Mouse (Mus musculus) forebrain, embryonic 16.5 days (tissue): ENCODE data around the gene Ttc28. TPM values are rescaled to one million over a fixed set of nuclear protein-coding genes. Genes with fewer than 3 reads are reported as not detected.

Experiments
- ATAC-seq: fragments of 200-750 bp; cut with Nextera tagmentation; 2 replicates; pipeline ENCODE4 v1.8.0; 2017; ENCODE audit warnings: mild to moderate bottlenecking, moderate library complexity
- H3K27ac ChIP-seq: fragments of 300-500 bp; sonication (generic); 2 replicates; pipeline ENCODE4 v1.5.1; 2014; ENCODE audit warnings: low read length, control low read depth
- H3K27me3 ChIP-seq: fragments of 300-500 bp; sonication (generic); replicated peaks from 2 replicates; pipeline ENCODE4 v1.6.1; 2014; ENCODE audit warnings: low read length; ENCODE audit not compliant: control insufficient read depth, insufficient read depth
- H3K36me3 ChIP-seq: fragments of 300-500 bp; sonication (generic); 2 replicates; pipeline ENCODE4 v1.6.1; 2014; ENCODE audit not compliant: control insufficient read depth, insufficient read depth
- H3K4me1 ChIP-seq: fragments of 300-500 bp; sonication (generic); replicated peaks from 2 replicates; pipeline ENCODE4 v1.6.1; 2014; ENCODE audit warnings: low read length; ENCODE audit not compliant: control insufficient read depth, insufficient read depth
- H3K4me2 ChIP-seq: fragments of 300-500 bp; sonication (generic); 2 replicates; pipeline ENCODE4 v1.6.1; 2014; ENCODE audit warnings: mild to moderate bottlenecking, low read length, control low read depth
- H3K4me3 ChIP-seq: fragments of 300-500 bp; sonication (generic); replicated peaks from 2 replicates; pipeline ENCODE4 v1.5.1; 2014; ENCODE audit warnings: mild to moderate bottlenecking, low read length, control low read depth
- H3K9ac ChIP-seq: fragments of 300-500 bp; sonication (generic); replicated peaks from 2 replicates; pipeline ENCODE4 v1.6.1; 2014; ENCODE audit warnings: low read depth, low read length, control low read depth
- H3K9me3 ChIP-seq: fragments of 300-500 bp; sonication (generic); 2 replicates; pipeline ENCODE4 v1.6.1; 2016; ENCODE audit warnings: low read length; ENCODE audit not compliant: control insufficient read depth
- WGBS: fragments of 180-500 bp; shearing (Covaris S2); extraction: QIAGEN DNeasy Blood & Tissue Kit; methylation state at CpG from one replicate; pipeline ENCODE4 v1.1.7; 2014; 5-methylcytosine and 5-hydroxymethylcytosine counted together
- polyA plus RNA-seq: library from polyadenylated mRNA; unstranded; fragments of >200 nt; fragmentation: Nextera tagmentation; extraction: Ambion mirVana; gene quantifications from 2 replicates; pipeline ENCODE4 v1.2.1, GENCODE M21; 2015

The Ttc28 gene
- polyA plus RNA-seq, 1 experiment from 2014 or later: 40.5 TPM

DNA sequence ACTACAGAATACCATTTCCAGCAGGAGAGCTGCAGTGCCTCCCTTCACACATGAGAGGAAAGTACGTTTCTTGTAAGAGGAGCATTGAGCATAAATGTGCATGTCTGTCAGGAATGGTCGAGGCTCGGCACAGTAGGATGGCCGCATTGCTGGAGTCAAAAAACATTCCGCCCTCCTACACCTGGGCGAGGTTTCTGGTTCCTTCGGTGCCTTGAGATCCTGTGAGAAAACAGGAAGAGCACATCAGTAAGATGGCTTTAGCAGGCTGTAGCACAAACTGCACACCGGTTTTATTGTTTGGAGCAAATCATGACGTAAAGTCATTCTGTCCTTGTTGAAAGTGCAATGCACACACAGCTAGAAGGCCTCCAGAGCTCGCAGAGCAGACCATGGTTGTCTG lies 235.0 kb downstream of the Ttc28 start:
- Histone ChIP-seq H3K9me3 (no peaks in the 10 kb centered on the region), H3K36me3 (no peaks in the 10 kb centered on the region; the same call in 1 of the 2 replicates), H3K27ac (no peak overlapping the region), H3K27me3 (no peaks in the 10 kb centered on the region), H3K9ac (no peak overlapping the region), H3K4me1 (peaks cover 5% of the 10 kb centered on the region), H3K4me3 (no peak overlapping the region), H3K4me2 (no peak overlapping the region)
- no peak for ATAC-seq
- WGBS: 88% methylated on average over 10 of the region's 10 CpGs

DNA sequence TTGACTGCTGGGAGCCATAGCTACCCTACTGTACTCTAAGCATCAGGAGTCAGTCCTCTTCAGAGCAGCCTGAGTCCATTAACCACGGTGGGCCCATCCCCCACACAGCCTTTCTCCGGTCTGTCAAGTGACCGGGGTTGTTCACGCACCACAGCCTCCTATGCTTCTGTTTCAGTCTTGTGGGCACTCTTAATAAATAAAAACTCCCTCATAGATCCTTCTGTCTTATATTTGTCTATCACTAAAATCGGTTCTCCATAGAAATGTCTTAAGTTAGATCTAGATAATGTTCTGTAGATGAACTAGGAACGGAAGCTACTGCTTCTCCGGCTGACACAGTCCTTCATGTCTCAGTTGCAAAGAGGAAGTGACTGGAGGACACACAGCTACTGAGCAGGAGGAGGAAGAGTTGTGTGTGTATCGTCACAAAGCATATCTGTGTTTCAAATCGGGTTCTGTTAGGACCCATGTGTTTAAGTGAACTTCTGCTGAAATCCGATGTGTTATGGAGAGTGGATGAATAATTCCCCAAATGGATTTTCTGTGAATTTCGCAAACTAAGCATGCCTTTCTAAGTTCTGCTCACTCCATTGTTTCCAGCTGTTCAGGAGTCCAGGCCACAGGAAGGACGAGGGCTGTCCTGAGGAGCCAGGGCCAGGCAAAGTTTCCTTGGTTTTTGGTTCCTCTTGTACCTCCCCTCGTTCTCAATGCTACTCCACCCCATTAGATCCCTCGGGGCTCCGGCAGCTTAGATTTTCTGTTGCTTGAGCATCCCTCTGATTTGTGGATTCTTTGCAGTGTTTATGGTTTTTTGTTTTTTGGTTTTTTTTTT lies 236.1 kb downstream of the Ttc28 start:
- whole genome bisulfite sequencing: 73% methylated on average over 15 of the region's 15 CpGs

GRCm38 (mm10) chr5:111119805-111120204 lies 240.2 kb downstream of the Ttc28 start:
- no peak overlapping the region; the same call in 1 of the 2 replicates for H3K27ac ChIP-seq
- H3K4me1 ChIP-seq: peaks cover 48% of the 10 kb centered on the region
- WGBS: 57% methylated on average over 3 of the region's 3 CpGs
- H3K9ac ChIP-seq: no peak overlapping the region
- no peaks in the 10 kb centered on the region for H3K27me3 ChIP-seq
- H3K9me3 ChIP-seq: no peaks in the 10 kb centered on the region
- no peak overlapping the region for H3K4me3 ChIP-seq
- no peak overlapping the region for H3K4me2 ChIP-seq
- no peak for ATAC-seq
- no peaks in the 10 kb centered on the region for H3K36me3 ChIP-seq

More for the DNA sequence above, 236.1 kb downstream of the Ttc28 start:
- H3K9ac ChIP-seq: no peak overlapping the region
- H3K27me3 ChIP-seq: no peaks in the 10 kb centered on the region
- no peaks in the 10 kb centered on the region for H3K9me3 ChIP-seq
- no peak for ATAC-seq
- H3K4me2 ChIP-seq: no peak overlapping the region
- no peak overlapping the region for H3K4me3 ChIP-seq
- no peak overlapping the region for H3K27ac ChIP-seq
- H3K4me1 ChIP-seq: peaks cover 16% of the 10 kb centered on the region
- H3K36me3 ChIP-seq: no peaks in the 10 kb centered on the region; the same call in 1 of the 2 replicates

DNA sequence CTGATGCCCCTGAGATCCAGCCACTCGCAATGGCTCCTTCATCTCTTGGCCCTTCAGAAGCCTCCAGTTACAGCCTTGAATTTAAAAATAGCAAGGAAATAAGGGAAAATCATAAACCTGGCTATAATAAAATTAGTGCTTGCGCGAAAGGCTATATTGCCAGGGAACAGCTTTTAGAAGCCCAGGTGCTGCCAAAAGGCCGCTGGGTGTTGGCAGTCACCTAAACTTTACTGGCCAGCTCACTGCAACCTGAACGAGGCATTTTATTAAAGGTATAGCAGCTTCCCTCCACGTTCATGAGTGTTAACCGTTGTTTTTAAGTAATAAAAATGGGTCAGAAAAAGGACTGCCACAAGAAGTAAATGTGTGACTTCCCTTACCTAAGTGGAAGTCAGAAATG lies 240.7 kb downstream of the Ttc28 start:
- Histone ChIP-seq H3K9ac (no peak overlapping the region), H3K27ac (peak overlapping the region; percentile 11), H3K27me3 (no peaks in the 10 kb centered on the region), H3K4me2 (no peak overlapping the region), H3K4me3 (no peak overlapping the region), H3K9me3 (no peaks in the 10 kb centered on the region), H3K4me1 (peaks cover 48% of the 10 kb centered on the region), H3K36me3 (no peaks in the 10 kb centered on the region)
- 49% methylated on average over 7 of the region's 7 CpGs for WGBS
- no peak for ATAC-seq

GRCm38 (mm10) chr5:111120705-111121420 lies 241.3 kb downstream of the Ttc28 start:
- H3K36me3 ChIP-seq: no peaks in the 10 kb centered on the region
- WGBS: 15% methylated on average over 10 of the region's 10 CpGs
- peak overlapping the region; percentile 11 for H3K27ac ChIP-seq
- H3K9ac ChIP-seq: no peak overlapping the region
- no peak overlapping the region for H3K4me2 ChIP-seq
- H3K9me3 ChIP-seq: no peaks in the 10 kb centered on the region
- no peak overlapping the region for H3K4me3 ChIP-seq
- ATAC-seq: peak; percentile 52
- H3K4me1 ChIP-seq: peaks cover 51% of the 10 kb centered on the region
- H3K27me3 ChIP-seq: no peaks in the 10 kb centered on the region

DNA sequence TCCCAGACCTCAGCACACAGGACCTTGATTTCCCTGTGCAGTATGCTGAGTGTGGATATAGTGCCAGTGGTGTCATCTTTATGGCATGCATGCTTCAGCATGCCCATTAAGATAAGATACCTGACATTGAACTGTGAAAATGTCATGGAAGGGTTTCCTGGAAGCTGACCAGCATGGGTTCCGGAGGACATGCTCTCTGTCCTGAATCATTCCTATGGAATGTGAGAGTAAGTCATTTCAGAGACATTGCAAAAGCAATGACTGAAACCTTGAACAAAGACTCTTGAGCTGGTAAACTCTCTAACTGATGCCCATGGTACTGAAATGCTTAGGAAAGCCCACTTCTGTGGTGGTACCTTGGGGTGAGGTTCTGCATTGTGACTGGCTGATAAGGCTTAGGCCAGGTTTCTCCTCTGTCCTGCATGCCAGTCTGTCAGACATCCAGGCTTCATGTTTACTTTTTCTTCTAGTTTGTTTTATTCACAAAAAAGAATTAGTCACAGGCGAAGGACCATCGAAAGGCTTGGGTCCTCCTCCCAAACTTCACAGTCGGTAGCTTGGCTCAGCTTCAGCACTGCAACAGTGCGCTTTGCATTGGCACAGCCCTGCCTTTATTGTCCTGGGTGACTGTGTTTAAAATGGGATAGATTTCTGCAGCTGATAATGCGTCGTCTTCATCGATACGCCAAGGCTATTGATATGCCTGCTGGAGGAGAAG lies 242.9 kb downstream of the Ttc28 start:
- no peak overlapping the region for H3K4me2 ChIP-seq
- no peak overlapping the region for H3K4me3 ChIP-seq
- H3K27ac ChIP-seq: peak overlapping the region; percentile 72
- no peak for ATAC-seq
- H3K9me3 ChIP-seq: no peaks in the 10 kb centered on the region
- 32% methylated on average over 9 of the region's 9 CpGs for WGBS
- H3K36me3 ChIP-seq: no peaks in the 10 kb centered on the region
- peaks cover 51% of the 10 kb centered on the region for H3K4me1 ChIP-seq
- H3K9ac ChIP-seq: peak overlapping the region; percentile 18; the same call in 1 of the 2 replicates
- no peaks in the 10 kb centered on the region for H3K27me3 ChIP-seq

GRCm38 (mm10) chr5:111123050-111123746 lies 243.6 kb downstream of the Ttc28 start:
- H3K4me1 ChIP-seq: peaks cover 54% of the 10 kb centered on the region
- no peaks in the 10 kb centered on the region for H3K27me3 ChIP-seq
- peak; percentile 83 for ATAC-seq
- H3K9me3 ChIP-seq: no peaks in the 10 kb centered on the region
- H3K36me3 ChIP-seq: no peaks in the 10 kb centered on the region
- H3K27ac ChIP-seq: peak overlapping the region; percentile 72
- 28% methylated on average over 12 of the region's 12 CpGs for WGBS
- H3K4me3 ChIP-seq: no peak overlapping the region
- H3K4me2 ChIP-seq: peak overlapping the region; percentile 8; the same call in 1 of the 2 replicates
- H3K9ac ChIP-seq: peak overlapping the region; percentile 46

DNA sequence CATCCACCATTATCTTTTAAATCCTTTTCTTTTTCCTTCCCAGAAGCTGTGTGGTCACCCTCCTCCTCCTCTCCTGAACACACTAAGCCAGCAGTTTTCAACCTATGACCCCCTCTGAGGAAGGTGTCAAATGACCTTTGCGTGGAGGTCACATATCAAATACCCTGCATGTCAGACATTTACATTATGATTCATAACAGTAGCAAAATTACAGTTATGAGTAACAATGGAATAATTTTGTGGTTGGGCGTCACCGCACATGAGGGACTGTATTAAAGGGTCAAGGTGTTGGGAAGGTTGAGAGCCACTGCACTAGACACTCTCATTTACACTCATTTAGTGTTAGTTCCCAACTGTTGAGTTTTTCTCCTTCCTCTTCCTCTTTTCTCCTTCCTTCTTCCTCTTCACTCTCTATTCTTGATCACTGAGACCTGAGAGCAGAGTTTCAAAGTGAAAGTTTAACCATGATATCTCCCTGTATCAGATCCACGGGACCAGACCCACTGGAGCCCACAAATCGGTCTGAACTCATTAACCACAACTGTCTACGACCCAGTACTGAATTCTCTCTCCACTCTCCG lies 245.1 kb downstream of the Ttc28 start:
- peaks cover 55% of the 10 kb centered on the region for H3K4me1 ChIP-seq
- no peak for ATAC-seq
- H3K27ac ChIP-seq: no peak overlapping the region
- no peak overlapping the region for H3K9ac ChIP-seq
- no peaks in the 10 kb centered on the region for H3K9me3 ChIP-seq
- 93% methylated on average over 7 of the region's 7 CpGs for WGBS
- no peak overlapping the region for H3K4me2 ChIP-seq
- H3K36me3 ChIP-seq: no peaks in the 10 kb centered on the region
- no peak overlapping the region for H3K4me3 ChIP-seq
- H3K27me3 ChIP-seq: no peaks in the 10 kb centered on the region
